Mouse (Mus musculus) neural tube, embryonic 14.5 days (tissue): ENCODE results near the gene Aars2. TPM values are rescaled to one million over a fixed set of nuclear protein-coding genes. Genes with fewer than 3 reads are reported as not detected.

Experiments used
- ATAC-seq: fragments of 200-750 bp; cut with Nextera tagmentation; 2 replicates; pipeline ENCODE4 v1.8.0; 2017; ENCODE audit warnings: low read depth, mild to moderate bottlenecking, moderate TSS enrichment, moderate library complexity
- H3K27ac ChIP-seq: fragments of 300-500 bp; sonication (generic); 2 replicates; pipeline ENCODE4 v1.5.1; 2014; ENCODE audit warnings: low read depth, mild to moderate bottlenecking, control low read depth, low read length, moderate library complexity, mixed read lengths
- H3K27me3 ChIP-seq: fragments of 300-500 bp; sonication (generic); 2 replicates; pipeline ENCODE4 v1.6.1; 2014; ENCODE audit warnings: low read length; ENCODE audit not compliant: control insufficient read depth, insufficient read depth
- H3K36me3 ChIP-seq: fragments of 300-500 bp; sonication (generic); 2 replicates; pipeline ENCODE4 v1.6.1; 2014; ENCODE audit warnings: low read length, mixed read lengths; ENCODE audit not compliant: control insufficient read depth, insufficient read depth
- H3K4me1 ChIP-seq: fragments of 300-500 bp; sonication (generic); 2 replicates; pipeline ENCODE4 v1.6.1; 2014; ENCODE audit warnings: low read length; ENCODE audit not compliant: control insufficient read depth, insufficient read depth
- H3K4me2 ChIP-seq: fragments of 300-500 bp; sonication (generic); 2 replicates; pipeline ENCODE4 v1.6.1; 2014; ENCODE audit warnings: mild to moderate bottlenecking, low read depth, low read length, control low read depth
- H3K4me3 ChIP-seq: fragments of 300-500 bp; sonication (generic); 2 replicates; pipeline ENCODE4 v1.5.1; 2014; ENCODE audit warnings: low read depth, low read length, control low read depth, mixed read lengths
- H3K9ac ChIP-seq: fragments of 300-500 bp; sonication (generic); replicated peaks from 2 replicates; pipeline ENCODE4 v1.6.1; 2014; ENCODE audit warnings: low read depth, mild to moderate bottlenecking, control low read depth, low read length, mixed read lengths
- H3K9me3 ChIP-seq: fragments of 300-500 bp; sonication (generic); 2 replicates; pipeline ENCODE4 v1.6.1; 2016; ENCODE audit warnings: low read length; ENCODE audit not compliant: control insufficient read depth
- WGBS: fragments of 180-500 bp; shearing (Covaris S2); extraction: QIAGEN DNeasy Blood & Tissue Kit; methylation state at CpG from one replicate; pipeline ENCODE4 v1.1.7; 2014; 5-methylcytosine and 5-hydroxymethylcytosine counted together
- polyA plus RNA-seq: library from polyadenylated mRNA; unstranded; fragments of >200 nt; fragmentation: Nextera tagmentation; extraction: Ambion mirVana; gene quantifications from 2 replicates; pipeline ENCODE4 v1.2.1, GENCODE M21; 2014

The Aars2 gene
- polyA plus RNA-seq, 1 experiment from 2014 or later = 14.0 TPM

GRCm38 (mm10) chr17:45542705-45543104, 36.1 kb downstream of the Aars2 start:
- 81% methylated on average over 2 of the region's 2 CpGs for WGBS
- H3K9ac ChIP-seq = no peak overlapping the region
- no peak overlapping the region for H3K4me2 ChIP-seq
- H3K27me3 ChIP-seq = peaks cover 19% of the 10 kb centered on the region
- H3K27ac ChIP-seq = no peak overlapping the region
- peaks cover 14% of the 10 kb centered on the region for H3K4me1 ChIP-seq
- no peaks in the 10 kb centered on the region for H3K9me3 ChIP-seq
- peaks cover 19% of the 10 kb centered on the region for H3K36me3 ChIP-seq
- H3K4me3 ChIP-seq = no peak overlapping the region
- no peak for ATAC-seq

DNA sequence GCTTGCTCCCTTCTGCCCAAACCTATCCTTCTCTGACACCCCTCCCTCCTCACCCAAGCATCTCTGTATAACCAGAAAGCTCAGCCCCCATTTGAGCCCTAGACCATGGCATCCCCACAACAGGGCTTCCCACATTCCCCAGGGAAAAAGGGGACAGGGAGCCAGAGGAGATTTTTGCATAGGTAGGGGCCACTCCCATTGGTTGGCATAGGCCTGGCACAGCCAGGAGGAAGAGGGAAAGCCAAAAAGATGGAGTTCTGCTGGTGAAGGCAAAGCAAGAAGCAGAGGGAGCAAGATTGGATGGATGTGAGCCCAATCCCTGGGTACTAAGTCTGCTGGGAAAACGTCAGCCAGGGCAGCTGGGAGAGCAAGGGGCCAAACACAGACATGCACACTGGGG, 36.5 kb downstream of the Aars2 start:
- Histone ChIP-seq H3K27ac (no peak overlapping the region), H3K4me1 (peaks cover 18% of the 10 kb centered on the region), H3K27me3 (peaks cover 19% of the 10 kb centered on the region), H3K4me3 (no peak overlapping the region), H3K4me2 (no peak overlapping the region), H3K9me3 (no peaks in the 10 kb centered on the region), H3K9ac (no peak overlapping the region), H3K36me3 (peaks cover 19% of the 10 kb centered on the region)
- 38% methylated on average over 1 of the region's 1 CpGs for WGBS
- no peak for ATAC-seq

DNA sequence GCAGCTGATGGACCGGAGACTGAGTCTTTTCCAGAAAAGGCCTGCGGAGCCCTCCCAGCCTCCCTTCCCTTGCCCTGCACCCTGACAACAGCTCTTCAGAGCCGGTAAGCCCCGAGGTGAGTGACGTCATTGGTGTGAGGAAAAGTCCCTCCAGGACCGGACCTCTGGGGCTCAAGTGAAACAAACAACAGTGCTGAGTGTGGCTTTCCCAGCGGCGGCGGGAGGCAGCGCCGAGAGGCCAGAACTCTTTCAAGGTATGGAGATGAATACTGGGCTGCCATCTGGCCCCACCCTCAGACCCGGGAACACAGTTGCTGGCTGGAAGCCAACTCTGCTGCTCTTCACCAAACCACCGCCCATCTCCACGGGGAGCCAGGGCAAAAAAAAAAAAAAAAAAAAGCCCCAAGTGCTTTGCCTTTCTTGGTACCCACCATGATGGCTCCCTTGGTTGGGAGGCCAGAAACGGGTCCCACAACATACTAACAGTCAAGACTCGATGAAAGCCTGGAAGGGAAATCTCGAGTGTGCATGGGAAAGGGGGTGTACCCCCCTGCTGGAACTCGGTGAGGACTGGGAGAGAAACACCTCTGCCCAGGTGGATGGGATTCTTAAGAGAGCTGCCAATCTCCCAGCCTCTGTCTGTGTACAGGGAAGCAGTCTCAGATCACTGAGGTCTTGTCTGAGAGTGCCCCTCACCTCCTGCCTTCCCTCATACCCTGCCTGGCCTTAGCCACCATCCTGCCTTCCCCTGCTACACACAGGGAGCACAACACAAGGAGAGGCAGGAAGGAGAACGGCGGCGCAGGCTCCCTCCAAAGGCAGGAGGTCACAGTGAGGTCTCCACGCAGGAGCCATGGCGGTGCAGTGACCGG, 37.6 kb downstream of the Aars2 start:
- Histone ChIP-seq H3K4me2 (no peak overlapping the region), H3K9ac (no peak overlapping the region), H3K4me1 (peaks cover 19% of the 10 kb centered on the region)

DNA sequence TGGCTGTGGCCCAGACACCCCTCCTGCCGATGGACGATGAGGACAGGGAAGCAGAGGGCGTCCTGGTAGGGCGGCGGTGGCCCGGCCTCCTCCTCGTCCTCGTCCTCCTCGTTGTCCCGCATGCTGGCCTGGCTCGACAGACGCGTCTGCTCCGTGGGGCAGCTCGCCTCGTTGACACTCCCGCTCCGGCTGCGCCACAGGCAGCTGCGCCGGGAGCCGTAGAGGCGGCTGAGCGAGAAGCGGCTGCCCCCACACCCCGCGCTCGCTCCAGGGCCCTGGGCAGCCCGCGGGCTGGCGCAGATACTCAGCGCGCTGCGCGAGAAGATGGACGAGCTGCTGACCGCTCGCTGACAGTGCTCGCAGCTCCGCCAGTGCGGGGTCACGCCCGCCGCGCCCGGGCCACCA, 38.2 kb downstream of the Aars2 start:
- WGBS = 3% methylated on average over 45 of the region's 46 CpGs
- Histone ChIP-seq H3K4me1 (peaks cover 21% of the 10 kb centered on the region), H3K4me3 (peak overlapping the region; percentile 5; the same call in 1 of the 2 replicates), H3K36me3 (peaks cover 19% of the 10 kb centered on the region), H3K27ac (no peak overlapping the region), H3K4me2 (peak overlapping the region; percentile 27), H3K9me3 (no peaks in the 10 kb centered on the region), H3K9ac (0 out of 2 replicates have a peak overlapping the region, but pooled peaks have one; percentile 25), H3K27me3 (peaks cover 19% of the 10 kb centered on the region)
- ATAC-seq = no peak

More for the DNA sequence above, 37.6 kb downstream of the Aars2 start:
- 6% methylated on average over 24 of the region's 24 CpGs for WGBS
- peaks cover 19% of the 10 kb centered on the region for H3K27me3 ChIP-seq
- H3K36me3 ChIP-seq = peaks cover 19% of the 10 kb centered on the region
- no peak overlapping the region for H3K27ac ChIP-seq
- no peaks in the 10 kb centered on the region for H3K9me3 ChIP-seq
- H3K4me3 ChIP-seq = no peak overlapping the region
- ATAC-seq = no peak

- whole genome bisulfite sequencing = 11% methylated on average over 74 of the region's 74 CpGs
- no peak for ATAC-seq
- H3K4me2 ChIP-seq = peak overlapping the region; percentile 27
- H3K4me1 ChIP-seq = peaks cover 21% of the 10 kb centered on the region
- peaks cover 19% of the 10 kb centered on the region for H3K36me3 ChIP-seq
- no peak overlapping the region for H3K27ac ChIP-seq
- H3K9ac ChIP-seq = 0 out of 2 replicates have a peak overlapping the region, but pooled peaks have one; percentile 25
- peak overlapping the region; percentile 5; the same call in 1 of the 2 replicates for H3K4me3 ChIP-seq
- H3K9me3 ChIP-seq = no peaks in the 10 kb centered on the region
- peaks cover 19% of the 10 kb centered on the region for H3K27me3 ChIP-seq
Observed at GRCm38 (mm10) chr17:45545278-45545961, 38.8 kb downstream of the Aars2 start.

DNA sequence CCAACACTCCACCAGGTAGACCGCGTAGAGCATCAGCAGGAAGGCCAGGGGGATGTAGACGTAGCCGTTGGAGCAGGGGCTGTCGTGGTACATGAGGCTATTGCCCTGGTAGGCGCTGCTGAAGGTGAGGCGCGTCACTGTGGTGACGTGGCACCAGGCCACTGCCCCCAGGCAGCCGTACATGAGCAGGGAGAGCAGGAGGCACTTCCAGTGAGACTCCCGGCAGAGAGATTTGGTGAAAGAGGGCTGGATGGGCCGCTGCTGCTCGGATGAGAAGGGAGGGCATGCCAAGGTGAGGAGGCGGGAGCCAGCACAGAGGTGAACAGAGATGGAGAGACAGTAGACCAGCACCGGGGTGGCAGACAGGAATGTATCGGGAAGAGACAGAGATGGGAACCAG, 40.3 kb downstream of the Aars2 start:
- peaks cover 21% of the 10 kb centered on the region for H3K4me1 ChIP-seq
- no peak overlapping the region for H3K9ac ChIP-seq
- H3K27ac ChIP-seq = no peak overlapping the region
- no peaks in the 10 kb centered on the region for H3K9me3 ChIP-seq
- WGBS = 63% methylated on average over 16 of the region's 16 CpGs
- ATAC-seq = no peak
- H3K4me3 ChIP-seq = no peak overlapping the region
- H3K36me3 ChIP-seq = peaks cover 19% of the 10 kb centered on the region
- no peak overlapping the region for H3K4me2 ChIP-seq
- peaks cover 19% of the 10 kb centered on the region for H3K27me3 ChIP-seq

- no peak for ATAC-seq
- Histone ChIP-seq H3K9me3 (no peaks in the 10 kb centered on the region), H3K9ac (no peak overlapping the region), H3K4me1 (peaks cover 21% of the 10 kb centered on the region), H3K36me3 (peaks cover 19% of the 10 kb centered on the region), H3K4me3 (peak overlapping the region; percentile 78), H3K27me3 (peaks cover 19% of the 10 kb centered on the region), H3K4me2 (peak overlapping the region; percentile 67), H3K27ac (no peak overlapping the region)
- WGBS = 84% methylated on average over 5 of the region's 5 CpGs
Observed at GRCm38 (mm10) chr17:45547461-45548190, 41.0 kb downstream of the Aars2 start.

- peaks cover 21% of the 10 kb centered on the region for H3K4me1 ChIP-seq
- peak; percentile 61 for ATAC-seq
- peak overlapping the region; percentile 91 for H3K27ac ChIP-seq
- H3K4me3 ChIP-seq = peak overlapping the region; percentile 78
- H3K27me3 ChIP-seq = peaks cover 19% of the 10 kb centered on the region
- no peaks in the 10 kb centered on the region for H3K9me3 ChIP-seq
- 5% methylated on average over 16 of the region's 68 CpGs for WGBS
- peaks cover 19% of the 10 kb centered on the region for H3K36me3 ChIP-seq
- peak overlapping the region; percentile 98 for H3K9ac ChIP-seq
- H3K4me2 ChIP-seq = peak overlapping the region; percentile 67
Observed at GRCm38 (mm10) chr17:45548541-45549512, 42.2 kb downstream of the Aars2 start.
